Mouse (Mus musculus) myocyte (in vitro differentiated cells): Measurements from ENCODE around the gene Krtap9-3. TPM values are rescaled to one million over a fixed set of nuclear protein-coding genes. Genes with fewer than 3 reads are reported as not detected.
"Not testable (repeated sequence)": the region's sequence is repeated elsewhere in the genome, so short reads cannot be mapped to it uniquely, and the experiment has no call there.

Experiments
- H3K27me3 ChIP-seq: one replicate; pipeline ENCODE4 v1.6.1; 2011; ENCODE audit not compliant: control insufficient read depth, insufficient read depth, insufficient read length
- H3K36me3 ChIP-seq: one replicate; pipeline ENCODE4 v1.6.1; 2011; ENCODE audit not compliant: control insufficient read depth, insufficient read depth
- H3K4me2 ChIP-seq: one replicate; pipeline ENCODE4 v1.6.1; 2011; ENCODE audit warnings: low read depth, control low read depth
- H3K4me3 ChIP-seq: one replicate; pipeline ENCODE4 v1.5.1; 2011; ENCODE audit warnings: mild to moderate bottlenecking, control low read depth, moderate library complexity
- H3K79me2 ChIP-seq: one replicate; pipeline ENCODE4 v1.6.1; 2011; ENCODE audit not compliant: control insufficient read depth, insufficient read depth
- H3ac ChIP-seq: one replicate; pipeline ENCODE4 v1.6.1; 2011; ENCODE audit not compliant: control insufficient read depth, insufficient read length
- CEBPB ChIP-seq: IDR thresholded peaks from 2 replicates; pipeline ENCODE4 v1.6.1; 2011; ENCODE audit warnings: mild to moderate bottlenecking, moderate library complexity; ENCODE audit not compliant: poor library complexity, insufficient read depth, severe bottlenecking
- E2F4 ChIP-seq: IDR thresholded peaks from one replicate; pipeline ENCODE4 v1.6.1; 2011; ENCODE audit warnings: mild to moderate bottlenecking, control low read depth, moderate library complexity; ENCODE audit not compliant: insufficient read depth
- MAX ChIP-seq: IDR thresholded peaks from one replicate; pipeline ENCODE4 v1.6.1; 2011; ENCODE audit warnings: low read depth, mild to moderate bottlenecking, control low read depth
- MYOD1 ChIP-seq, 3 experiments: IDR thresholded peaks; one replicate each; pipeline ENCODE4 v1.6.1; 2011; ENCODE audit warnings: control low read depth in 2 of 3, low read depth in 2 of 3, mild to moderate bottlenecking in 2 of 3, moderate library complexity in 1 of 3; ENCODE audit not compliant: insufficient read length in 2 of 3, control insufficient read depth in 1 of 3
- MYOG ChIP-seq, 3 experiments: IDR thresholded peaks; one replicate each; pipeline ENCODE4 v1.6.1; 2011; ENCODE audit warnings: control low read depth in 2 of 3, low read depth in 2 of 3, mild to moderate bottlenecking in 2 of 3; ENCODE audit not compliant: insufficient read length in 2 of 3, control insufficient read depth in 1 of 3, insufficient read depth in 1 of 3
- POLR2A ChIP-seq: IDR thresholded peaks from one replicate; pipeline ENCODE4 v1.6.1; 2011; ENCODE audit warnings: low read depth, mild to moderate bottlenecking, control low read depth, moderate library complexity; ENCODE audit not compliant: insufficient read length
- POLR2AphosphoS2 ChIP-seq: IDR thresholded peaks from one replicate; pipeline ENCODE4 v1.6.1; 2011; ENCODE audit warnings: low read depth, control low read depth; ENCODE audit not compliant: insufficient read length
- REST ChIP-seq: IDR thresholded peaks from one replicate; pipeline ENCODE4 v1.6.1; 2011; ENCODE audit warnings: mild to moderate bottlenecking, control low read depth, moderate library complexity; ENCODE audit not compliant: insufficient read depth, insufficient read length
- SRF ChIP-seq: IDR thresholded peaks from one replicate; pipeline ENCODE4 v1.6.1; 2011; ENCODE audit warnings: low read depth; ENCODE audit not compliant: control insufficient read depth, insufficient read length
- TCF12 ChIP-seq: IDR thresholded peaks from one replicate; pipeline ENCODE4 v1.6.1; 2011; ENCODE audit warnings: mild to moderate bottlenecking, control low read depth; ENCODE audit not compliant: poor library complexity, insufficient read depth, severe bottlenecking
- TCF3 ChIP-seq: IDR thresholded peaks from one replicate; pipeline ENCODE4 v1.6.1; 2011; ENCODE audit warnings: low read depth, control low read depth; ENCODE audit not compliant: insufficient read length
- USF1 ChIP-seq: IDR thresholded peaks from one replicate; pipeline ENCODE4 v1.6.1; 2011; ENCODE audit warnings: low read depth, mild to moderate bottlenecking, control low read depth, moderate library complexity
- polyA plus RNA-seq: library from polyadenylated mRNA; unstranded; fragments of >200 nt; fragmentation: generic; extraction: Trizol; gene quantifications from one replicate; pipeline ENCODE4 v1.2.1, GENCODE M21; 2012; ENCODE audit warnings: missing spikeins

Krtap9-3 gene
- not detected for polyA plus RNA-seq

GRCm38 (mm10) chr11:99597742-99598141 lies at the start of gene Krtap9-3:
TSS of gene Krtap9-3 (minus strand) at chr11:99598105.
- H3K4me3 ChIP-seq, H3K27me3 ChIP-seq, H3K4me2 ChIP-seq, H3K79me2 ChIP-seq, H3K36me3 ChIP-seq, H3ac ChIP-seq: not testable (repeated sequence)
- peak in 2 of 3 experiments; percentile 69 to 84 for TF ChIP-seq MYOD1 (IDR thresholded peaks at IDR 0.05; ENCODE audit: control insufficient read depth in 1 of 3, insufficient read length in 2 of 3, low read depth in 2 of 3)
- peak in 2 of 3 experiments; percentile 43 to 53 for TF ChIP-seq MYOG (IDR thresholded peaks at IDR 0.05; ENCODE audit: control insufficient read depth in 1 of 3, insufficient read depth in 1 of 3, insufficient read length in 2 of 3, low read depth in 2 of 3)
- peak; percentile 50 for TF ChIP-seq TCF3

GRCm38 (mm10) chr11:99646444-99646843 lies 48.5 kb upstream of the Krtap9-3 start:
- TF ChIP-seq CEBPB (no peak), REST (no peak), MYOG (IDR thresholded peaks at IDR 0.05; ENCODE audit: control insufficient read depth in 1 of 3, insufficient read depth in 1 of 3, insufficient read length in 2 of 3, low read depth in 2 of 3) (peak in 2 of 3 experiments; percentile 3 to 54), MAX (no peak), TCF12 (no peak), E2F4 (no peak), POLR2AphosphoS2 (no peak), SRF (no peak), TCF3 (no peak), USF1 (no peak), POLR2A (no peak), MYOD1 (IDR thresholded peaks at IDR 0.05; ENCODE audit: control insufficient read depth in 1 of 3, insufficient read length in 2 of 3, low read depth in 2 of 3) (peak in 1 of 3 experiments; percentile 26)
- Histone ChIP-seq H3K4me3 (no peak overlapping the region), H3K36me3 (no peaks in the 10 kb centered on the region), H3ac (no peak overlapping the region), H3K79me2 (no peaks in the 10 kb centered on the region), H3K4me2 (no peak overlapping the region), H3K27me3 (no peaks in the 10 kb centered on the region)

GRCm38 (mm10) chr11:99644351-99644750 lies 46.4 kb upstream of the Krtap9-3 start:
- no peaks in the 10 kb centered on the region for H3K36me3 ChIP-seq
- H3K4me2 ChIP-seq = no peak overlapping the region
- no peaks in the 10 kb centered on the region for H3K27me3 ChIP-seq
- no peak overlapping the region for H3K4me3 ChIP-seq
- TF ChIP-seq USF1 (no peak), MYOG (IDR thresholded peaks at IDR 0.05; ENCODE audit: control insufficient read depth in 1 of 3, insufficient read depth in 1 of 3, insufficient read length in 2 of 3, low read depth in 2 of 3) (no peak), REST (no peak), MYOD1 (IDR thresholded peaks at IDR 0.05; ENCODE audit: control insufficient read depth in 1 of 3, insufficient read length in 2 of 3, low read depth in 2 of 3) (no peak), TCF3 (no peak), E2F4 (no peak), POLR2A (no peak), CEBPB (no peak), POLR2AphosphoS2 (no peak)
- H3ac ChIP-seq = no peak overlapping the region
- no peaks in the 10 kb centered on the region for H3K79me2 ChIP-seq

GRCm38 (mm10) chr11:99643635-99644139 lies 45.8 kb upstream of the Krtap9-3 start, which contains the start of gene Krtap4-7:
TSS of gene Krtap4-7 (minus strand) at chr11:99644089.
- H3K36me3 ChIP-seq, H3K4me3 ChIP-seq, H3K27me3 ChIP-seq, H3K79me2 ChIP-seq, H3K4me2 ChIP-seq, H3ac ChIP-seq: not testable (repeated sequence)
- TF ChIP-seq MYOG (IDR thresholded peaks at IDR 0.05; ENCODE audit: control insufficient read depth in 1 of 3, insufficient read depth in 1 of 3, insufficient read length in 2 of 3, low read depth in 2 of 3) (peak in 2 of 3 experiments; percentile 11 to 41), MYOD1 (IDR thresholded peaks at IDR 0.05; ENCODE audit: control insufficient read depth in 1 of 3, insufficient read length in 2 of 3, low read depth in 2 of 3) (peak in 2 of 3 experiments; percentile 65 to 66), TCF3 (peak; percentile 31), TCF12 (peak; percentile 4)

- no peak overlapping the region for H3K4me2 ChIP-seq
- TF ChIP-seq CEBPB (no peak), POLR2AphosphoS2 (no peak), USF1 (no peak), POLR2A (no peak), TCF3 (no peak), MYOG (IDR thresholded peaks at IDR 0.05; ENCODE audit: control insufficient read depth in 1 of 3, insufficient read depth in 1 of 3, insufficient read length in 2 of 3, low read depth in 2 of 3) (no peak), TCF12 (no peak), MYOD1 (IDR thresholded peaks at IDR 0.05; ENCODE audit: control insufficient read depth in 1 of 3, insufficient read length in 2 of 3, low read depth in 2 of 3) (no peak), E2F4 (no peak), SRF (no peak), MAX (no peak), REST (no peak)
- no peaks in the 10 kb centered on the region for H3K36me3 ChIP-seq
- H3ac ChIP-seq = no peak overlapping the region
- no peak overlapping the region for H3K4me3 ChIP-seq
- H3K79me2 ChIP-seq = no peaks in the 10 kb centered on the region
- H3K27me3 ChIP-seq = no peaks in the 10 kb centered on the region
Measured at GRCm38 (mm10) chr11:99640926-99641325, 43.0 kb upstream of the Krtap9-3 start.
